Mouse (Mus musculus) embryonic facial prominence, embryonic 11.5 days (tissue): ENCODE measurements around the gene Ubl5. TPM values are rescaled to one million over a fixed set of nuclear protein-coding genes. Genes with fewer than 3 reads are reported as not detected.
"Not testable (repeated sequence)": the region's sequence is repeated elsewhere in the genome, so short reads cannot be mapped to it uniquely, and the experiment has no call there.

Experiments
- ATAC-seq: fragments of 200-750 bp; cut with Nextera tagmentation; replicated peaks from 2 replicates; pipeline ENCODE4 v1.8.0; 2017; ENCODE audit warnings: low read depth; ENCODE audit not compliant: insufficient number of reproducible peaks, low FRiP score, low TSS enrichment
- DNase-seq: peaks from one replicate; pipeline ENCODE4 v3.0.0-alpha.2; 2015; ENCODE audit warnings: low spot score
- H3K27ac ChIP-seq: fragments of 300-500 bp; sonication (generic); replicated peaks from 2 replicates; pipeline ENCODE4 v1.5.1; 2014; ENCODE audit warnings: mild to moderate bottlenecking, low read depth, low read length, control low read depth
- H3K27me3 ChIP-seq: fragments of 300-500 bp; sonication (generic); 2 replicates; pipeline ENCODE4 v1.6.1; 2014; ENCODE audit warnings: mild to moderate bottlenecking, low read length, moderate library complexity, mixed read lengths; ENCODE audit not compliant: control insufficient read depth, insufficient read depth
- H3K36me3 ChIP-seq: fragments of 300-500 bp; sonication (generic); replicated peaks from 2 replicates; pipeline ENCODE4 v1.6.1; 2014; ENCODE audit warnings: low read depth, mild to moderate bottlenecking, low read length, moderate library complexity, mixed read lengths; ENCODE audit not compliant: control insufficient read depth, insufficient read depth
- H3K4me1 ChIP-seq: fragments of 300-500 bp; sonication (generic); 2 replicates; pipeline ENCODE4 v1.6.1; 2014; ENCODE audit warnings: low read length, mixed read lengths; ENCODE audit not compliant: control insufficient read depth, insufficient read depth
- H3K4me2 ChIP-seq: fragments of 300-500 bp; sonication (generic); 2 replicates; pipeline ENCODE4 v1.6.1; 2014; ENCODE audit warnings: low read depth, mild to moderate bottlenecking, control low read depth, low read length, moderate library complexity
- H3K4me3 ChIP-seq: fragments of 300-500 bp; sonication (generic); 2 replicates; pipeline ENCODE4 v1.5.1; 2014; ENCODE audit warnings: low read depth, low read length, control low read depth
- H3K9ac ChIP-seq: fragments of 300-500 bp; sonication (generic); replicated peaks from 2 replicates; pipeline ENCODE4 v1.6.1; 2014; ENCODE audit warnings: mild to moderate bottlenecking, control low read depth, low read length
- H3K9me3 ChIP-seq: fragments of 300-500 bp; sonication (generic); replicated peaks from 2 replicates; pipeline ENCODE4 v1.6.1; 2016; ENCODE audit warnings: mild to moderate bottlenecking, low read length, inconsistent platforms, mixed read lengths; ENCODE audit not compliant: control insufficient read depth
- WGBS: fragments of 180-500 bp; shearing (Covaris S2); extraction: QIAGEN DNeasy Blood & Tissue Kit; methylation state at CpG from one replicate; pipeline ENCODE4 v1.1.7; 2014; 5-methylcytosine and 5-hydroxymethylcytosine counted together
- polyA plus RNA-seq: library from polyadenylated mRNA; unstranded; fragments of >200 nt; fragmentation: Nextera tagmentation; extraction: Ambion mirVana; gene quantifications from 2 replicates; pipeline ENCODE4 v1.2.1, GENCODE M21; 2014

The Ubl5 gene
- polyA plus RNA-seq, 1 experiment from 2014 or later = 447 TPM

GRCm38 (mm10) chr9:20690449-20690848 is 47.8 kb downstream of the Ubl5 start:
- WGBS = 90% methylated on average over 2 of the region's 2 CpGs

GRCm38 (mm10) chr9:20692863-20693262 is 50.2 kb downstream of the Ubl5 start:
- H3K9me3 ChIP-seq = no peaks in the 10 kb centered on the region
- H3K4me1 ChIP-seq = no peaks in the 10 kb centered on the region; the same call in 1 of the 2 replicates
- H3K27ac ChIP-seq = no peak overlapping the region
- no peak for DNase-seq
- no peak for ATAC-seq
- 90% methylated on average over 3 of the region's 3 CpGs for WGBS
- H3K9ac ChIP-seq = no peak overlapping the region
- no peaks in the 10 kb centered on the region; the same call in 1 of the 2 replicates for H3K27me3 ChIP-seq
- no peak overlapping the region for H3K4me3 ChIP-seq
- H3K36me3 ChIP-seq = no peaks in the 10 kb centered on the region
- H3K4me2 ChIP-seq = no peak overlapping the region

More at GRCm38 (mm10) chr9:20690449-20690848, 47.8 kb downstream of the Ubl5 start:
- not testable (repeated sequence) for H3K27me3 ChIP-seq, H3K4me1 ChIP-seq, H3K27ac ChIP-seq, H3K4me2 ChIP-seq, H3K36me3 ChIP-seq, DNase-seq, H3K9me3 ChIP-seq, H3K4me3 ChIP-seq, H3K9ac ChIP-seq, ATAC-seq

DNA sequence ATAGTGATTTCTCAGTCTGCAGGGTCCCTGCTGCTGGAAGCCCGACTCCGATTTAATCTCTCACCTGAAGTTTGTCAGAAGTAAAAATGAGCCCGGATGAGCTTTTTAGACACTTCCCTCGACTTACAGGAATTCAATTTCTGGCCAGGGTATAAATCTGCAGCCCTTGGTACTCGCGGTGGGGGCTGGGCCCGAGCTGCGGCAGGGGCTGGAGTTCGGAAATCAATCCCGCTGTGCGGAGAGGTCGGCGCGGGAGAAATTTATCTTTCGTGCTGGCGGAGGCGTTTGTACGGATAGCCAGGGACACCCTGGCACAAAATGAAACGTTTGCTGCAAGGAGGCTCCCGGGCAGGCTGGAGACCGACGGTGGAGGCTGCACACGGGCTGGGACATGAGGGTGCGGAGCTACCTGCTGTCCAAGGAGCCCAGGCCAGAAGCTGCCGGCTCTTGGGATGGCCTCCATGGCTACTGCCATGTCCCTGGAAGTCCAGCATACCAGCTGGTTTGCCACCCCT is 52.1 kb downstream of the Ubl5 start:
- Histone ChIP-seq H3K9ac (peak overlapping the region; percentile 50), H3K4me3 (peak overlapping the region; percentile 30), H3K4me2 (peak overlapping the region; percentile 58), H3K9me3 (no peaks in the 10 kb centered on the region), H3K27me3 (no peaks in the 10 kb centered on the region; the same call in 1 of the 2 replicates), H3K36me3 (no peaks in the 10 kb centered on the region), H3K4me1 (no peaks in the 10 kb centered on the region; the same call in 1 of the 2 replicates), H3K27ac (no peak overlapping the region)
- no peak for ATAC-seq
- WGBS = 4% methylated on average over 25 of the region's 25 CpGs
- peak; percentile 38 for DNase-seq

DNA sequence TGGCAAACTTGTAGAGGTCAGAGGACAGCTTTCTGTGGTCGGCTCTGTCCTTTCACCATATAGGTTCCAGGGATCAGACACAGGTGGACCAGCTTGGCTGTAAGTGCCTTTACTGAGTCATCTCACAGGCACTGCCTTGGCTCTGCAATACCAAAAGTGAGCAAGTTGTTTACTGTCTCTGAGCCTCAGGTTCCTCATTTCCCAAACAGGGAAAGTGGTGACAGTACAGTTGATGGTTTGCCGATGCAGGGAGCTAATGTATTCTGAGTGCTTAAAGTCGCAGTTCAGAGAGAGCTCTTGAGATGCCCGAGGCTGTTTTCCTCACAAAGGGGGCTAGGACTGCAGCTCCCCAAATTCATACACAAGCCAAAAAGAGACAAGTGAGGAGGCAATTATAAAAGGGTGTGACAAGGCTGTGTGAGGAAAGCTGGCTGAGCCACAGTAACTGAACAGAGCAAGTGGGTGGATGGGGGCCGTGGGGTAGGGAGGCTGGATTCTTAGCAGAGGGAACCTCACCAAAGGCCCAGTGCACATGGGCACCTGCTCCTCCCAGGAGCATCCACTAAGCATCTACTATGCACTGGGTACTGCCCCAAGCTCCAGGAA is 53.5 kb downstream of the Ubl5 start:
- Histone ChIP-seq H3K4me2 (no peak overlapping the region), H3K9me3 (no peaks in the 10 kb centered on the region), H3K27me3 (no peaks in the 10 kb centered on the region; the same call in 1 of the 2 replicates), H3K4me3 (no peak overlapping the region), H3K36me3 (no peaks in the 10 kb centered on the region), H3K9ac (no peak overlapping the region), H3K4me1 (no peaks in the 10 kb centered on the region; the same call in 1 of the 2 replicates), H3K27ac (no peak overlapping the region)
- DNase-seq = no peak
- ATAC-seq = 0 out of 2 replicates have a peak, but pooled peaks have one; percentile 7
- 60% methylated on average over 5 of the region's 5 CpGs for WGBS

Other genes starting within 250 kb of the Ubl5 start
- gene Zfp26, start 182.7 kb upstream of the Ubl5 start, polyA plus RNA-seq = 31.2 and 34.6 TPM in 2 replicates
- gene Zfp426, start 150.1 kb upstream of the Ubl5 start, polyA plus RNA-seq = 30.9 and 32.6 TPM in 2 replicates
- 147 and 154 TPM in 2 replicates for gene Zfp266, start 121.5 kb upstream of the Ubl5 start, polyA plus RNA-seq
- gene Zfp846, start 61.6 kb upstream of the Ubl5 start, polyA plus RNA-seq = 18.7 and 20.2 TPM in 2 replicates
- 8.5 and 11.5 TPM in 2 replicates for gene Fbxl12, start 1.9 kb downstream of the Ubl5 start, polyA plus RNA-seq
- gene Pin1, start 9.2 kb downstream of the Ubl5 start, polyA plus RNA-seq = 59.5 and 62.5 TPM in 2 replicates
- gene Olfm2, start 103.5 kb downstream of the Ubl5 start, polyA plus RNA-seq = 11.0 and 13.9 TPM in 2 replicates
- gene Col5a3, start 172.2 kb downstream of the Ubl5 start, polyA plus RNA-seq = 0.14 and 0.21 TPM in 2 replicates
- not detected in 2 replicates for gene Rdh8, start 175.6 kb downstream of the Ubl5 start, polyA plus RNA-seq
- 0.64 and 1.1 TPM in 2 replicates for gene A230050P20Rik, start 225.8 kb downstream of the Ubl5 start, polyA plus RNA-seq
- 1.6 and 3.2 TPM in 2 replicates for gene Angptl6, start 236.8 kb downstream of the Ubl5 start, polyA plus RNA-seq
- gene Ppan, start 245.3 kb downstream of the Ubl5 start, polyA plus RNA-seq = 64.3 and 65.0 TPM in 2 replicates